Mouse (Mus musculus) lung, postnatal 36 days (tissue): Measurements from ENCODE around the gene Mmp8.

ENCODE experiments used
- DNase-seq: peaks from one replicate; pipeline ENCODE4 v3.0.0; 2022; ENCODE audit warnings: mixed read lengths

The Mmp8 gene

GRCm38 (mm10) chr9:7594816-7595540 lies 36.7 kb downstream of the Mmp8 start:
- peak; percentile 95 for DNase-seq

GRCm38 (mm10) chr9:7602982-7603742 lies 44.9 kb downstream of the Mmp8 start:
- DNase-seq: peak; percentile 82

GRCm38 (mm10) chr9:7604005-7604404 lies 45.7 kb downstream of the Mmp8 start:
- no peak for DNase-seq

- no peak for DNase-seq
Measured at GRCm38 (mm10) chr9:7605638-7606037, 47.4 kb downstream of the Mmp8 start.
